Mouse (Mus musculus) left cerebral cortex, postnatal 36 days (tissue): ENCODE data around the gene Syt13. TPM values are rescaled to one million over a fixed set of nuclear protein-coding genes. Genes with fewer than 3 reads are reported as not detected.

Experiments
- DNase-seq, 2 experiments: peaks; one replicate each; pipeline ENCODE4 v3.0.0; 2021 to 2022; ENCODE audit warnings: low spot score in 2 of 2, mixed read lengths in 1 of 2
- intact Hi-C: fragments of 180-260 bp; cut with DNase I; formaldehyde crosslinking; loops from one replicate; pipeline ENCODE4 v1.15.1; 2025
- total RNA-seq, 2 experiments: library from RNA; stranded (reverse); gene quantifications; 2 replicates each; pipeline ENCODE4 v1.2.3; 2021

Gene Syt13
- total RNA-seq, result 100 to 1,000 TPM; 174 to 218 TPM

GRCm38 (mm10) chr2:92914933-92915553 is at the start of gene Syt13:
Syt13 (plus strand) TSS chr2:92915098.
- DNase-seq, result peak; percentile 78 to 87
- intact Hi-C loops, result loop anchor here (5.0 kb wide), 2 partner anchors 37 to 132 kb away; partner anchors contain the start of gene Prdm11

- intact Hi-C loops, result no loop called here
- DNase-seq, result no peak
Measured at GRCm38 (mm10) chr2:92866616-92867015, 48.3 kb upstream of the Syt13 start.

- intact Hi-C loops, result no loop called here
- DNase-seq, result no peak
Measured at GRCm38 (mm10) chr2:92870139-92870836, 44.6 kb upstream of the Syt13 start.

GRCm38 (mm10) chr2:92871093-92871686 is 43.7 kb upstream of the Syt13 start:
- no peak for DNase-seq
- intact Hi-C loops, result no loop called here

GRCm38 (mm10) chr2:92872652-92873051 is 42.2 kb upstream of the Syt13 start:
- DNase-seq, result no peak
- intact Hi-C loops, result no loop called here

- DNase-seq, result no peak
Measured at GRCm38 (mm10) chr2:92874592-92874991, 40.3 kb upstream of the Syt13 start.

GRCm38 (mm10) chr2:92877488-92877887 is 37.4 kb upstream of the Syt13 start:
- intact Hi-C loops, result no loop called here
- no peak for DNase-seq

More at GRCm38 (mm10) chr2:92874592-92874991, 40.3 kb upstream of the Syt13 start:
- intact Hi-C loops, result no loop called here

- DNase-seq, result peak; percentile 47 to 54
- intact Hi-C loops, result no loop called here
Measured at GRCm38 (mm10) chr2:92883039-92883911, 31.6 kb upstream of the Syt13 start.

GRCm38 (mm10) chr2:92883912-92884243 is 31.0 kb upstream of the Syt13 start:
- DNase-seq, result no peak

GRCm38 (mm10) chr2:92884976-92885375 is 29.9 kb upstream of the Syt13 start:
- DNase-seq, result no peak
- intact Hi-C loops, result no loop called here

More at GRCm38 (mm10) chr2:92883912-92884243, 31.0 kb upstream of the Syt13 start:
- intact Hi-C loops, result no loop called here

- DNase-seq, result no peak
- intact Hi-C loops, result no loop called here
Measured at GRCm38 (mm10) chr2:92886862-92887261, 28.0 kb upstream of the Syt13 start.

GRCm38 (mm10) chr2:92892524-92892923 is 22.4 kb upstream of the Syt13 start:
- intact Hi-C loops, result no loop called here
- DNase-seq, result no peak

- no peak for DNase-seq
- intact Hi-C loops, result loop anchor here (2.0 to 5.0 kb wide), 3 partner anchors 51 to 294 kb away; no protein-coding TSS in a partner anchor
Measured at GRCm38 (mm10) chr2:92903650-92904049, 11.2 kb upstream of the Syt13 start.

GRCm38 (mm10) chr2:92904307-92904859 is 10.5 kb upstream of the Syt13 start:
- DNase-seq, result peak; percentile 23 to 37
- intact Hi-C loops, result loop anchor here (2.0 to 5.0 kb wide), 3 partner anchors 50 to 293 kb away; no protein-coding TSS in a partner anchor

- intact Hi-C loops, result loop anchor here (5.0 kb wide), 1 partner anchor 137 kb away; the partner anchor contains the start of gene Prdm11
- DNase-seq, result no peak
Measured at GRCm38 (mm10) chr2:92910371-92910770, 4.5 kb upstream of the Syt13 start.

GRCm38 (mm10) chr2:92912312-92912711 is 2.6 kb upstream of the Syt13 start:
- DNase-seq, result no peak
- intact Hi-C loops, result loop anchor here (5.0 kb wide), 1 partner anchor 135 kb away; the partner anchor contains the start of gene Prdm11

GRCm38 (mm10) chr2:92913295-92913694 is 1.6 kb upstream of the Syt13 start:
- DNase-seq, result no peak
- intact Hi-C loops, result loop anchor here (5.0 kb wide), 1 partner anchor 134 kb away; the partner anchor contains the start of gene Prdm11

GRCm38 (mm10) chr2:92915659-92916631 is 1.0 kb downstream of the Syt13 start:
- intact Hi-C loops, result loop anchor here (2.0 to 5.0 kb wide), 2 partner anchors 19 to 36 kb away; no protein-coding TSS in a partner anchor
- no peak for DNase-seq
